Mouse (Mus musculus) midbrain, postnatal 0 days (tissue): ENCODE measurements around the gene Fto. TPM values are rescaled to one million over a fixed set of nuclear protein-coding genes. Genes with fewer than 3 reads are reported as not detected.

Source experiments
- ATAC-seq: fragments of 200-750 bp; cut with Nextera tagmentation; 2 replicates; pipeline ENCODE4 v1.8.0; 2017; ENCODE audit warnings: moderate number of reproducible peaks, mild to moderate bottlenecking, moderate TSS enrichment, moderate library complexity; ENCODE audit not compliant: low FRiP score
- DNase-seq: peaks from one replicate; pipeline ENCODE4 v3.0.0-alpha.2; 2015; ENCODE audit warnings: low spot score
- H3K27ac ChIP-seq: fragments of 300-500 bp; sonication (generic); 2 replicates; pipeline ENCODE4 v1.5.1; 2014; ENCODE audit warnings: low read depth, mild to moderate bottlenecking, low read length, mixed read lengths
- H3K27me3 ChIP-seq: fragments of 300-500 bp; sonication (generic); 2 replicates; pipeline ENCODE4 v1.6.1; 2014; ENCODE audit warnings: low read length, control low read depth, mixed read lengths; ENCODE audit not compliant: insufficient read depth
- H3K36me3 ChIP-seq: fragments of 300-500 bp; sonication (generic); 2 replicates; pipeline ENCODE4 v1.6.1; 2014; ENCODE audit warnings: low read length, control low read depth, mixed read lengths; ENCODE audit not compliant: insufficient read depth
- H3K4me1 ChIP-seq: fragments of 300-500 bp; sonication (generic); 2 replicates; pipeline ENCODE4 v1.6.1; 2014; ENCODE audit warnings: mild to moderate bottlenecking, control low read depth, antibody characterized with exemption, low read length, mixed read lengths; ENCODE audit not compliant: insufficient read depth
- H3K4me2 ChIP-seq: fragments of 300-500 bp; sonication (generic); 2 replicates; pipeline ENCODE4 v1.6.1; 2014; ENCODE audit warnings: low read depth, mild to moderate bottlenecking, low read length, mixed read lengths; ENCODE audit not compliant: poor library complexity, severe bottlenecking
- H3K4me3 ChIP-seq: fragments of 300-500 bp; sonication (generic); 2 replicates; pipeline ENCODE4 v1.5.1; 2014; ENCODE audit warnings: low read depth, mild to moderate bottlenecking, low read length, moderate library complexity
- H3K9ac ChIP-seq: fragments of 300-500 bp; sonication (generic); replicated peaks from 2 replicates; pipeline ENCODE4 v1.6.1; 2014; ENCODE audit warnings: mild to moderate bottlenecking, low read length, moderate library complexity, mixed read lengths; ENCODE audit not compliant: poor library complexity, severe bottlenecking
- H3K9me3 ChIP-seq: fragments of 300-500 bp; sonication (generic); 2 replicates; pipeline ENCODE4 v1.6.1; 2016; ENCODE audit warnings: low read length, control low read depth
- CTCF ChIP-seq: IDR thresholded peaks from 2 replicates; pipeline ENCODE4 v1.5.1; 2016; ENCODE audit warnings: antibody characterized with exemption, mild to moderate bottlenecking
- WGBS: fragments of 180-500 bp; shearing (Covaris S2); extraction: QIAGEN DNeasy Blood & Tissue Kit; methylation state at CpG from one replicate; pipeline ENCODE4 v1.1.7; 2014; 5-methylcytosine and 5-hydroxymethylcytosine counted together
- polyA plus RNA-seq: library from polyadenylated mRNA; unstranded; fragments of >200 nt; fragmentation: Nextera tagmentation; extraction: Ambion mirVana; gene quantifications from 2 replicates; pipeline ENCODE4 v1.2.1, GENCODE M21; 2015
- total RNA-seq: library from RNA; depleted of rRNA; stranded (reverse); fragments of >200 nt; gene quantifications from 2 replicates; pipeline ENCODE4 v1.2.3, GENCODE M21; 2014; rRNA removed

Gene Fto
- total RNA-seq, result 97.9 and 135 TPM in 2 replicates
- 151 and 153 TPM in 2 replicates for polyA plus RNA-seq

GRCm38 (mm10) chr8:91312835-91313832 is at the start of gene Fto, which contains the start of gene Rpgrip1l:
TSS of gene Fto (plus strand) at chr8:91313525.
TSS of gene Rpgrip1l (minus strand) at chr8:91313262.
- H3K4me1 ChIP-seq, result peaks cover 8% of the 10 kb centered on the region; the same call in 1 of the 2 replicates
- H3K27ac ChIP-seq, result peak within 1 kb of the TSS; percentile 87
- no peaks in the 10 kb centered on the region for H3K9me3 ChIP-seq
- DNase-seq (peak; percentile 100), ATAC-seq (peak; percentile 99)
- H3K9ac ChIP-seq, result peak within 1 kb of the TSS; percentile 80
- TF ChIP-seq CTCF, result no peak
- H3K36me3 ChIP-seq, result no peaks in the 10 kb centered on the region
- H3K27me3 ChIP-seq, result no peaks in the 10 kb centered on the region
- H3K4me3 ChIP-seq, result peak within 1 kb of the TSS; percentile 69
- peak within 1 kb of the TSS; percentile 75 for H3K4me2 ChIP-seq
- WGBS, result 1% methylated on average over 59 of the region's 59 CpGs

- no peak for TF ChIP-seq CTCF
- Histone ChIP-seq H3K27me3 (no peaks in the 10 kb centered on the region), H3K27ac (no peak overlapping the region), H3K9me3 (no peaks in the 10 kb centered on the region), H3K4me2 (no peak overlapping the region), H3K9ac (no peak overlapping the region), H3K4me1 (no peaks in the 10 kb centered on the region), H3K4me3 (no peak overlapping the region), H3K36me3 (peaks cover 3% of the 10 kb centered on the region; the same call in 1 of the 2 replicates)
- no peak for ATAC-seq
- WGBS, result 87% methylated on average over 3 of the region's 3 CpGs
- DNase-seq, result no peak
Observed at GRCm38 (mm10) chr8:91263939-91264338, 49.4 kb upstream of the Fto start.

GRCm38 (mm10) chr8:91264564-91264963 is 48.8 kb upstream of the Fto start:
- H3K4me1 ChIP-seq, result no peaks in the 10 kb centered on the region
- H3K9ac ChIP-seq, result no peak overlapping the region
- H3K4me2 ChIP-seq, result no peak overlapping the region
- peaks cover 3% of the 10 kb centered on the region for H3K36me3 ChIP-seq
- ATAC-seq (no peak), DNase-seq (no peak)
- no peaks in the 10 kb centered on the region for H3K27me3 ChIP-seq
- H3K4me3 ChIP-seq, result no peak overlapping the region
- H3K9me3 ChIP-seq, result no peaks in the 10 kb centered on the region
- no peak overlapping the region for H3K27ac ChIP-seq
- no peak for TF ChIP-seq CTCF

- Histone ChIP-seq H3K9ac (no peak overlapping the region), H3K27me3 (no peaks in the 10 kb centered on the region), H3K27ac (no peak overlapping the region), H3K36me3 (peaks cover 3% of the 10 kb centered on the region; the same call in 1 of the 2 replicates), H3K4me2 (no peak overlapping the region), H3K4me3 (no peak overlapping the region), H3K4me1 (no peaks in the 10 kb centered on the region), H3K9me3 (no peaks in the 10 kb centered on the region)
- 86% methylated on average over 2 of the region's 2 CpGs for WGBS
- ATAC-seq (no peak), DNase-seq (no peak)
- no peak for TF ChIP-seq CTCF
Observed at GRCm38 (mm10) chr8:91269374-91269958, 43.9 kb upstream of the Fto start.

- H3K4me1 ChIP-seq, result no peaks in the 10 kb centered on the region
- no peaks in the 10 kb centered on the region for H3K9me3 ChIP-seq
- peaks cover 8% of the 10 kb centered on the region; the same call in 1 of the 2 replicates for H3K36me3 ChIP-seq
- no peak for TF ChIP-seq CTCF
- 80% methylated on average over 5 of the region's 5 CpGs for WGBS
- H3K4me3 ChIP-seq, result no peak overlapping the region
- no peak overlapping the region for H3K9ac ChIP-seq
- no peak overlapping the region for H3K4me2 ChIP-seq
- no peak for ATAC-seq
- no peaks in the 10 kb centered on the region for H3K27me3 ChIP-seq
- no peak for DNase-seq
- H3K27ac ChIP-seq, result no peak overlapping the region
Observed at GRCm38 (mm10) chr8:91273493-91273892, 39.8 kb upstream of the Fto start.

- H3K4me1 ChIP-seq, result 0 out of 2 replicates have a peak, but pooled peaks cover 4% of the 10 kb centered on the region
- ATAC-seq (no peak), DNase-seq (no peak)
- no peaks in the 10 kb centered on the region for H3K9me3 ChIP-seq
- no peaks in the 10 kb centered on the region for H3K27me3 ChIP-seq
- H3K27ac ChIP-seq, result no peak overlapping the region
- H3K4me3 ChIP-seq, result no peak overlapping the region
- H3K4me2 ChIP-seq, result no peak overlapping the region
- WGBS, result 98% methylated on average over 2 of the region's 2 CpGs
- peak; percentile 42; the same call in 1 of the 2 replicates for TF ChIP-seq CTCF
- H3K9ac ChIP-seq, result no peak overlapping the region
- 0 out of 2 replicates have a peak, but pooled peaks cover 8% of the 10 kb centered on the region for H3K36me3 ChIP-seq
Observed at GRCm38 (mm10) chr8:91276337-91276736, 37.0 kb upstream of the Fto start.
